Mouse (Mus musculus) embryonic facial prominence, embryonic 14.5 days (tissue): ENCODE results near the gene Nelfb. TPM values are rescaled to one million over a fixed set of nuclear protein-coding genes. Genes with fewer than 3 reads are reported as not detected.
A peak's percentile ranks its signal among the peaks of the same experiment; 100 is the strongest.

ENCODE experiments used
- ATAC-seq: fragments of 200-750 bp; cut with Nextera tagmentation; 2 replicates; pipeline ENCODE4 v1.8.0; 2017; ENCODE audit warnings: low read depth, moderate number of reproducible peaks, moderate TSS enrichment
- DNase-seq: peaks from one replicate; pipeline ENCODE4 v3.0.0-alpha.2; 2015; ENCODE audit warnings: low spot score
- H3K27ac ChIP-seq: fragments of 300-500 bp; sonication (generic); replicated peaks from 2 replicates; pipeline ENCODE4 v1.5.1; 2014; ENCODE audit warnings: low read depth, mild to moderate bottlenecking, low read length, moderate library complexity
- H3K27me3 ChIP-seq: fragments of 300-500 bp; sonication (generic); replicated peaks from 2 replicates; pipeline ENCODE4 v1.6.1; 2014; ENCODE audit warnings: low read length; ENCODE audit not compliant: control insufficient read depth, insufficient read depth
- H3K36me3 ChIP-seq: fragments of 300-500 bp; sonication (generic); 2 replicates; pipeline ENCODE4 v1.6.1; 2014; ENCODE audit warnings: low read length, mixed read lengths; ENCODE audit not compliant: control insufficient read depth, insufficient read depth
- H3K4me1 ChIP-seq: fragments of 300-500 bp; sonication (generic); 2 replicates; pipeline ENCODE4 v1.6.1; 2014; ENCODE audit warnings: antibody characterized with exemption, low read length; ENCODE audit not compliant: control insufficient read depth, insufficient read depth
- H3K4me2 ChIP-seq: fragments of 300-500 bp; sonication (generic); 2 replicates; pipeline ENCODE4 v1.6.1; 2014; ENCODE audit warnings: low read depth, mild to moderate bottlenecking, low read length, moderate library complexity, mixed read lengths
- H3K4me3 ChIP-seq: fragments of 300-500 bp; sonication (generic); 2 replicates; pipeline ENCODE4 v1.5.1; 2014; ENCODE audit warnings: low read depth, mild to moderate bottlenecking, low read length
- H3K9ac ChIP-seq: fragments of 300-500 bp; sonication (generic); 2 replicates; pipeline ENCODE4 v1.6.1; 2014; ENCODE audit warnings: low read depth, mild to moderate bottlenecking, low read length, moderate library complexity, mixed read lengths
- H3K9me3 ChIP-seq: fragments of 300-500 bp; sonication (generic); 2 replicates; pipeline ENCODE4 v1.6.1; 2016; ENCODE audit warnings: low read length; ENCODE audit not compliant: control insufficient read depth
- WGBS: fragments of 180-500 bp; shearing (Covaris S2); extraction: QIAGEN DNeasy Blood & Tissue Kit; methylation state at CpG from one replicate; pipeline ENCODE4 v1.1.7; 2014; 5-methylcytosine and 5-hydroxymethylcytosine counted together
- polyA plus RNA-seq: library from polyadenylated mRNA; unstranded; fragments of >200 nt; fragmentation: Nextera tagmentation; extraction: Ambion mirVana; gene quantifications from 2 replicates; pipeline ENCODE4 v1.2.1, GENCODE M21; 2014

Gene Nelfb
- polyA plus RNA-seq, 1 experiment from 2014 or later = 76.8 TPM

GRCm38 (mm10) chr2:25185625-25186574 lies 25.4 kb downstream of the Nelfb start:
- Histone ChIP-seq H3K4me2 (peak overlapping the region; percentile 94), H3K4me3 (peak overlapping the region; percentile 52), H3K27ac (peak overlapping the region; percentile 40), H3K27me3 (peaks cover 40% of the 10 kb centered on the region), H3K9me3 (no peaks in the 10 kb centered on the region), H3K4me1 (0 out of 2 replicates have a peak, but pooled peaks cover 7% of the 10 kb centered on the region), H3K9ac (peak overlapping the region; percentile 71), H3K36me3 (no peaks in the 10 kb centered on the region)
- DNase-seq (peak; percentile 84), ATAC-seq (peak; percentile 75)
- 0% methylated on average over 39 of the region's 64 CpGs for WGBS

- no peak overlapping the region for H3K9ac ChIP-seq
- no peak overlapping the region for H3K4me3 ChIP-seq
- H3K27me3 ChIP-seq = peaks cover 54% of the 10 kb centered on the region
- 0 out of 2 replicates have a peak, but pooled peaks cover 7% of the 10 kb centered on the region for H3K4me1 ChIP-seq
- no peaks in the 10 kb centered on the region for H3K9me3 ChIP-seq
- DNase-seq (no peak), ATAC-seq (no peak)
- no peaks in the 10 kb centered on the region for H3K36me3 ChIP-seq
- no peak overlapping the region for H3K27ac ChIP-seq
- WGBS = 96% methylated on average over 7 of the region's 7 CpGs
- no peak overlapping the region for H3K4me2 ChIP-seq
Observed at GRCm38 (mm10) chr2:25184496-25184895, 26.8 kb downstream of the Nelfb start.

- no peak overlapping the region for H3K27ac ChIP-seq
- no peaks in the 10 kb centered on the region for H3K9me3 ChIP-seq
- H3K27me3 ChIP-seq = peaks cover 60% of the 10 kb centered on the region
- WGBS = 56% methylated on average over 2 of the region's 2 CpGs
- DNase-seq (no peak), ATAC-seq (no peak)
- 0 out of 2 replicates have a peak, but pooled peaks cover 8% of the 10 kb centered on the region for H3K4me1 ChIP-seq
- H3K4me3 ChIP-seq = peak overlapping the region; percentile 57; the same call in 1 of the 2 replicates
- no peaks in the 10 kb centered on the region for H3K36me3 ChIP-seq
- H3K9ac ChIP-seq = no peak overlapping the region
- peak overlapping the region; percentile 85; the same call in 1 of the 2 replicates for H3K4me2 ChIP-seq
Observed at GRCm38 (mm10) chr2:25183336-25183735, 28.0 kb downstream of the Nelfb start.

- H3K4me1 ChIP-seq = peaks cover 15% of the 10 kb centered on the region; the same call in 1 of the 2 replicates
- peaks cover 66% of the 10 kb centered on the region for H3K27me3 ChIP-seq
- 0 out of 2 replicates have a peak overlapping the region, but pooled peaks have one; percentile 35 for H3K9ac ChIP-seq
- no peaks in the 10 kb centered on the region for H3K9me3 ChIP-seq
- no peaks in the 10 kb centered on the region for H3K36me3 ChIP-seq
- DNase-seq (no peak), ATAC-seq (no peak)
- H3K27ac ChIP-seq = no peak overlapping the region
- WGBS = 28% methylated on average over 6 of the region's 6 CpGs
- H3K4me2 ChIP-seq = peak overlapping the region; percentile 85
- H3K4me3 ChIP-seq = peak overlapping the region; percentile 57
Observed at GRCm38 (mm10) chr2:25182664-25183063, 28.6 kb downstream of the Nelfb start.

GRCm38 (mm10) chr2:25181891-25182397 lies 29.3 kb downstream of the Nelfb start:
- H3K27me3 ChIP-seq = peaks cover 67% of the 10 kb centered on the region
- peak overlapping the region; percentile 85 for H3K4me2 ChIP-seq
- ATAC-seq = no peak
- no peaks in the 10 kb centered on the region for H3K36me3 ChIP-seq
- H3K27ac ChIP-seq = peak overlapping the region; percentile 75
- H3K9ac ChIP-seq = peak overlapping the region; percentile 56
- DNase-seq = no peak
- peaks cover 22% of the 10 kb centered on the region for H3K4me1 ChIP-seq
- peak overlapping the region; percentile 57 for H3K4me3 ChIP-seq
- under 1% methylated on average over 17 of the region's 17 CpGs for WGBS
- no peaks in the 10 kb centered on the region for H3K9me3 ChIP-seq

GRCm38 (mm10) chr2:25180973-25181890 lies 30.1 kb downstream of the Nelfb start:
- under 1% methylated on average over 74 of the region's 100 CpGs for WGBS
- peak; percentile 47 for ATAC-seq
- Histone ChIP-seq H3K9ac (peak overlapping the region; percentile 56), H3K36me3 (no peaks in the 10 kb centered on the region), H3K4me3 (peak overlapping the region; percentile 57), H3K9me3 (no peaks in the 10 kb centered on the region), H3K27me3 (peaks cover 67% of the 10 kb centered on the region), H3K4me1 (peaks cover 27% of the 10 kb centered on the region), H3K4me2 (peak overlapping the region; percentile 85), H3K27ac (peak overlapping the region; percentile 75)
- peak; percentile 73 for DNase-seq

GRCm38 (mm10) chr2:25180478-25180903 lies 30.8 kb downstream of the Nelfb start, which contains the start of gene Nrarp:
TSS of gene Nrarp (plus strand) at chr2:25180758.
- no peaks in the 10 kb centered on the region for H3K9me3 ChIP-seq
- H3K4me1 ChIP-seq = peaks cover 26% of the 10 kb centered on the region
- H3K4me2 ChIP-seq = peak within 1 kb of the TSS; percentile 85
- peak within 1 kb of the TSS; percentile 56 for H3K9ac ChIP-seq
- under 1% methylated on average over 32 of the region's 35 CpGs for WGBS
- H3K27me3 ChIP-seq = peaks cover 71% of the 10 kb centered on the region
- H3K4me3 ChIP-seq = peak within 1 kb of the TSS; percentile 57
- DNase-seq = peak; percentile 95
- ATAC-seq = peak; percentile 87
- peak within 1 kb of the TSS; percentile 75 for H3K27ac ChIP-seq
- no peaks in the 10 kb centered on the region for H3K36me3 ChIP-seq
